Mouse (Mus musculus) heart, postnatal 4 days (tissue): ENCODE data around the gene Tra2a. TPM values are rescaled to one million over a fixed set of nuclear protein-coding genes. Genes with fewer than 3 reads are reported as not detected.
A peak's percentile ranks its signal among the peaks of the same experiment; 100 is the strongest.
"Not testable (repeated sequence)": the region's sequence is repeated elsewhere in the genome, so short reads cannot be mapped to it uniquely, and the experiment has no call there.

Experiments
- DNase-seq: peaks from one replicate; pipeline ENCODE4 v3.0.0; 2021
- total RNA-seq, 2 experiments: library from RNA; stranded (reverse); gene quantifications; 2 replicates each; pipeline ENCODE4 v1.2.3; 2021

Tra2a gene
- 10 to 100 TPM; 41.3 to 49.4 TPM for total RNA-seq

DNA sequence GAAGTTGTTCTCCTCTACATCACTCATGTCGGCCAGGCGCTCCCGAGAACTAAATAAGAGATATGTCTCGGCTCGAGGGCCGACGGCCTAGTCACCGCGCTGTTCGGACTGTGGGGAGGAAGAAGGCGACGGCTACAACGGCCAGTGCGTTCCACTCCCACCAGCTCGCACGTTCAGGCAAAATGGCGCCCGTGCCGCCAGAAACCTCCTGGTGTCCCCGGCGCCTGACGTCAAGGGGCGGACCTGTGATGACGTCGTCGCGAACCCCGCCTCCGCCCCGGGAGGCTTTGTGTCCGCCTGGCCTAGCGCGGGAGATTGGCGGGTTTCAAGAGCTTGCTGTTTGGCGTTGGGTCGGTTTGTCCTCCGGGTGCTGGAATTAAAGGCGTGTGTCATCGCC lies at the start of gene Tra2a:
Tra2a (minus strand) TSS at position 187 of the 397 bp plus-strand sequence.
- peak; percentile 98 for DNase-seq

DNA sequence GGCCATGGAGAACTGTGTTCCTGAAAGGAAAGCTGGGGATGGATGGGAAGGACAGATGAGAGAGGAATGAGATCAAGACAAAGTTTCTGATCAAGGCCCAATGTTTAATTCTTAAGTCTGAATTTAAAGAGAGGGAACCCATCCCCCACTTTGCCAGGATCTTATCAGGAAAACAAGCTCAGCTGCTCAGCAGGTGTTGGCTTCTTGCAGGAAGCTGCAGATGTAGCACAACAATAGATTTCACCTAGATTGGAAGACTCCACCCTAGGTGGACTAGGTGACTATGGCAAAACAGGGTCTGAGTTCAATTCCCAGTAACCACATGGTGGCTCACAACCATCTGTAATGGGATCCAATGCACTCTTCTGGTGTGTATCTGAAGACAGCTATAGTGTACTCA lies 34.5 kb upstream of the Tra2a start:
- DNase-seq: no peak

DNA sequence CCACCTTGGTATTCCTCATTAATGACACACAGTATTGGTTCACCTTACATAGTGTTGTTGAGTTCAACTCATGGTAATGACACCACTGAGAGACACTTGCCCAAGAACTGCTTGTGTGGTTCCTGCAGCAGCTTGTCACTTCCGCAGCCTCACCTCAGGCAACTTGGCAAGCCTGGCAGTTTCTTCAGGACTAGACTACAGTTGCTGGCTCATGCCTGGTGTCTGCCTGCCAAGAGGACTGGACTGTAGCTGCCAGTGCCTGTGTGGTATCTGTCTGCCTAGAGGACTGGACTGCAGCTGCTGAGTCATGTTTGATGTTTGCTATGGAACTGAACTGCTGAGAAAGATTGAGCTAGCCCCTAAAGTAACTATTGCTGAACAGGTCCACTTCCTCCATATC lies 18.3 kb upstream of the Tra2a start:
- DNase-seq: peak; percentile 63

DNA sequence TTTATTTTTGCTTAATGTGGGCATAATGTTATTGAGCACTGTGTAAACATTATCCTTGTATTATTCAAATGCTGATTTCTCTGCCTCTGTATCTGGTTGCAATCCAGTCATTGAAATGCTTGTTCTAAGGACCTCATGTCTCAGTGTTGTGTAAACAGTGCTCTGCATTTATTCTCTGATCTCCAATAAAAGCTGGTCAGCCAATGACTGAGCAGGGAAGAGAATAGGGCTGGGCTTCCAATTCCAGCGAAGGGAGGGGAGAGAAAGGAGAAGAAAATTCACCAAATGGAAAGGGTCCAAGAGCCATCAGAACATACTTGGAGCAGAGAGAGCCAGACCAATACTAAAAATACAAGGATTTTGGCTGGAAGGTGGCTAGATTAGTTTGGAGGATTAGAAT lies 17.1 kb upstream of the Tra2a start:
- no peak for DNase-seq

DNA sequence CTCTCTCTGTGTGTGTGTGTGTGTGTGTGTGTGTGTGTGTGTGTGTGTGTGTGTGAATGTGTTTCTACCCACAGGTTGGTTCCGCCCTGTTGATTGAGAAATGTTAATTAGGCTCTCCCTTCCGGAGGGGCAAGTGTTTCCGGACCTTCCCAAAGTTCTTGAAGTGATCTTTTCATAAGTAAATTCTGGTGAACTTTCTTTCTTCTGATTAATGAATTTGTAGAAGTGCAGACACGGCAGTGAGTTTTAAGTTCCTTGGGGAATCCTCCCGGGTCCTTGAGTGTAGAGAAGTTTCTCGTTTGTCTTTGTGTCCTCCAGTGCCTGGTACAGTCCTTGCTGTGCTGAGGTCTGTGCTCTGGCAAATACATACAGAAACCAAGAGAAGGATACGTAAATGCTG lies 11.5 kb upstream of the Tra2a start:
- no peak for DNase-seq

DNA sequence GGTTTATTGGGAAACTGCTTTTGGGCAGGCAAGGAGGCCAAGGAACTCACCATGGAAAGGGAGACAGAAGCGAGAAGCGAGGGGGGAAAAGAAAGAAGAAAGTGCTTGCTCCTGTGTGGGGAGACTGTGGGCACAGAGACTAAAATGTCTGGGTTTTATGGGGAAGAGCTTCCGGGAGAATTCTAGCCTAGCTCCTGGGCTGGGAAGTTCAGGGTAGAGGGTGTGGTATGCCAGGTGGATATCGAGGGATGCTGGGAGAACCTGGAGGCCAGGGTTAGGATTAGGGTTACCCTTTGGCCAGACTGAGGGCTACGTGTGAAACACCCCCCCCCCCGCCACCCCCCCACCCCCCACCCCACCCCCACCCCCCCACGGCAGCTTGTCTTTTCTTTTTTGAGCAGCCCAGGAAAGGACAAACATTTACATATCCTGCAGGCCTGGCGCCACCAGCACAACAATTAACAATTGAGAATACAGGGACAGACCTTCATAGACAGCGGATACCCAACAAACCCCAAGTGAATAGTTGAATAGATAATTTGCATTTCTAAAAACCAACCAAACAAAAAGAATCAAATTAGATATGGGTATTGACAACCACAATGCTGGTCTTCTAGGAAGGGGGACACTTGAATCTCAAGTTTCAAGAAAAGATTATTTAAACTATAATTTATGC lies 10.7 kb upstream of the Tra2a start:
- DNase-seq: no peak

DNA sequence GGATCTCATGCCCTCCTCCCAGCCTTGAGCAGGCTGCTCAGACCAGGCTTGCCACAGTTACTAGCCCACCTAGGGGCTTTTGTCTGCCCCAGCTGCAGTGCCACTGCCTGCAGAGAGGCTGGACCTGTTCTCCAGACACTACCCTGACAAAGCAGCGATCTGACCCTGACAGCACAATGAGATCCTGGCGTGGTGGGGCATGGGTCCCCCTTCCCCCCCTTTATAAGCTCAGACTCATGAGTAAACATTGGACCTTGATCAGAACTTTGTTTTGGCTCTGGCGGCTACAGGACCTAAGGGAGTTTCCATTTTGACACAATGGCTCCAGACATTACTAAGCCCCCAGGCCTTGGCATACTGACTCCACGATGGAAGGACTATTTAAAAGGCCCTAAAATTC lies 10.1 kb upstream of the Tra2a start:
- no peak for DNase-seq

DNA sequence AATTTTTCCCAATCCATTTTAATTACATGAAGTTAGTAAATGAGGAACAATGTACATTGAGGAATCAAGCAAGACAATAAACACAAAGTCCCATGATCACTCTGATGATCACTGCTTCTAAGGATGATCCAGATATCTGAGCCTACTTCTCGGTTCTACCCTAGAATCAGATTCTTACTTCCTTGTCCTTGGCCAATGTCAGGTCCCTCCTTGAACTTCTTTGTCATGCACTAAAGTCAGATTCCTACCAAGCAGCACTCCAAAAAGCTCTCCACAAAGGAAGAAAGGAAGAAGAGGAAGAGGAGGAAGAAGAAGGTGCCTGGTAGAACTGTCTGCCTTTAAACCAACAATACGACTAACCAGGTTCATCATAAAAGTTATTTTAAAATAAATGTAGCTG lies 9.0 kb upstream of the Tra2a start:
- DNase-seq: no peak

DNA sequence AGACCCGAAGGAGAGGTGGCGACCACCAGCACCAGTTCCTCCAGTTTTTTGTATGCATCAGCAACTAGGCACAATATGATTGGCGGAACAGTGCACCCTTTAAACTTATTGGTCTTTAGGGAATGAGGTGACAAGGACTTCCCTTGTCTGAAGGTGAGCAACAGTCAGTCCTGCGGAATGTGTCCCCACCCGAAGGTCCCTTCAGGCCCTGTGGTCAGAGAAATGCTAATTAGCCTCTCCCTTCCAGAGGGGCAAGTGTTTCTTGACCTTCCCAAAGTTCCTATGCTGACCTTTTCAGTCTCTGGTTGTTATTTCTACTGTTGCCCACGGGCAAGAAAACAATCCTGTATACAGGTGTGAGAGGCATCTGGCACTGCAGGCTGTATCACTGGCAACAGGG lies 8.0 kb upstream of the Tra2a start:
- DNase-seq: no peak

DNA sequence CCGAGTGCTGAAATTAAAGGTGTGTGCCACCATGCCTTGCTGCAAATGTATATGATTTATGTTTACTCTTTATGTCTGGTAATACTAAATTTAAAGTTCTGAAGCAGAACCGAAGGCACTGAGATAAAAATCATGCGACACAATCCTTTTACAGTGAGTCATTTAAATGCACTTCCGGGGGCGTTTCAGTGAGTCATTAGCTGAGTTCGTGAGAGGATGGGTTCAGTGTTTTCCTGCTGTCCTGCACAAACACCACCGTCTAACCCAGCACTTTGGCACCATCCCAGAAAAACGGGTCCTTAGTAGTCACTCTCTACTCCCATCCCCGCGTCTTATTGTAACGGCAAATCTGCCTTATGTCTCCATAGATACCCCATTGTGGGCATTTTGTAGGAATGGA lies 6.1 kb upstream of the Tra2a start:
- DNase-seq: peak; percentile 7

DNA sequence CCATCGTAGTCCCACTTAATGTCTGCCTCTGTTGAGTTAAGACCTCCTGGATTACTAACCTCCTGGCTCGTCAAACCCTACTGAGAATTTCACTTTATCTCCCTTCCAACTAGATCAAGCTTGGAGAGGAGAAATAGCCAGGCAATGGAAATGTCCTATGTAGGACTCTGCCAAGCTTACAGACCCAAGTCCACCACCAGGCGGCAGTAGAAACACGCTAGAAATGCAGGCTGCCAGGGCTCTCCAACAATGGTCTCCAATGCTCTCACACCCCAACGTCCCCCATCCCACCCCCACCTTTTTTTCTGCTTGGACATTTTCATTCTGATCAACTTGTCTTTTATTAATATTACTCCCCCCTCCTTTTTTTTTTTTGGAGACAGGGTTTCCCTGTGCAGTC lies 5.4 kb upstream of the Tra2a start:
- DNase-seq: peak; percentile 88

DNA sequence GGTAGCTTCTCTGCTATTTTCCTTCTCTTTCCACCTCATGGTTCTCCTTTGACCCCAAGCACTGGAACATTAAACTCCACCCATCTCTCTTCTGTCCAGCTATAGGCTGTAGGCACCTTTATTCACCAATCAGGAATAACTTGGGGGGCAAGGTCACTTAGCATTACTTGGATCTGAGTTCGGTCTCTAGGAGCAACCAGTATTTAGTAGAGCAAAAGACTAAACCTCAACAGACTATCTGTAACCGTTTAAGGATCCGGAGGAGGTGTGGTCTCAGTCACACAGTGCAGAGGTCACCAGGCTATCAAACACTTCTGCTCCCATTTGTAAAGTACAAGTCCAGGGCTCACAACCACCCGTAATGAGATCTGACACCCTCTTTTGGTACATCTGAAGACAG lies 3.9 kb upstream of the Tra2a start:
- DNase-seq: no peak

DNA sequence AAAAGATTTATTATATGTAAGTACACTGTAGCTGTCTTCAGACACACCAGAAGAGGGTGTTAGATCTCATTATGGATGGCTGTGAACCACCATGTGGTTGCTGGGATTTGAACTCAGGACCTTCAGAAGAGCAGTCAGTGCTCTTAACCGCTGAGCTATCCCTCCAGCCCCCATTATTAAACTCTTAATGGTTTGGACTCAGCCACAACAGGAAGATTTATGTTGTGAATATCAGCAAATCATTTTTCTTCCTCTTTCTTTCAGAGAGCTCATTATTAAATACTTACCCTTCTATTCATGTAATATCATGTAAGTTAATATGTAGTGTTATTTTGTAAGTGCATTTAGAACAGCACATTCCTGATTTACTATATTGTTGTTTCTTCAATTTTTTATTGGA lies 1.4 kb upstream of the Tra2a start:
- not testable (repeated sequence) for DNase-seq

DNA sequence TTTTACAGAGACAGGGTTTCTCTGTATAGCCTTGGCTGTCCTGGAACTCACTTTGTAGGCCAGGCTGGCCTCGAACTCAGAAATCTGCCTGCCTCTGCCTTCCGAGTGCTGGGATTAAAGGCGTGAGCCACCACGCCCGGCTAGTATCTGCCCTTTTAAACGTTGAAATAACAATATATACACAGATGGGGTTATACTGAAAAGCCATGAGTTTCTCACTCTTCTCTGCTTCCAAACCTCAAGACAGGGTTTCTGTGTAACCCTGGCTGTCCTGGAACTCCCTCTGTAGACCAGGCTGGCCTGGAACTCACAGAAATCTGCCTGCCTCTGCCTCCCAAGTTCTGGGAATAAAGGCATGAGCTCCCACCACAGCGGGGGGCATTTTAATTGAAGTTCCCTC lies 613 bp upstream of the Tra2a start:
- DNase-seq: not testable (repeated sequence)

DNA sequence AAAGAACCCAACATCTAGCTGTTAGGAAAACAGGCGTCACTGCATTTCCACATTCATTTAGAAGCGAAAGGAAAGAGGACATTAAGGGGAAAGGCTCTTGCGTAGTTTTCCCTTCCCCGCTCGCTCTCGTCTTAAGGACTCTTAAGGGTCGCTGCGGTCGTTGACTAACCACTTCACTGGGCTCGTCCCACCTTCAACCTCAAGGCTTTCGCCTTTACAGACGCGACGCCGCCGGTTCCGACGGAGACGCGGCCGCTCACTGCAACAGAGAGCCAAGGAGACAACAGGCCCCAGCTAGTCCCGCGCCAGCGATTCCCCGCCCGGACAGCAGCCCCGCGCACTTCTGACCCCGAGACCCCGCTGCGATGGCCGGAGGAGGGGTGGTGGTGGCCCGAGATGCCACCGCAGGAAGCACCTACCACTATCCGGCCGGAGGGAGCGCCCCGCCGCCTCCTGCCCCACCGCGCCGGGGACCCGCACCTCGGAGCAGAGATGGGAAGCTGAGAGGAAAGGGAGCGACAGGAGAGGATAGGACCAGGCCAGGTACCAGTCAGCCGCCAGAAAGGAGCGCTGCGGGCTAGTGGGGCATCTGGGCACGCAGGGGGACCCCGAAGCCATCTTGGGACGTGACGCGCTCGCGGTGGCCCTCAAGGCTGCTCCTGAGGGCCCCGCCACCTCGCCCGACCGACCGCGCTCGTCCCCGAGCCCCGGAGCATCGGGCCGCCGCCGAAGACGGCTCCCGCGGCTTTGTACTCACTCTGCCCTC lies 569 bp downstream of the Tra2a start:
- peak; percentile 51 for DNase-seq

DNA sequence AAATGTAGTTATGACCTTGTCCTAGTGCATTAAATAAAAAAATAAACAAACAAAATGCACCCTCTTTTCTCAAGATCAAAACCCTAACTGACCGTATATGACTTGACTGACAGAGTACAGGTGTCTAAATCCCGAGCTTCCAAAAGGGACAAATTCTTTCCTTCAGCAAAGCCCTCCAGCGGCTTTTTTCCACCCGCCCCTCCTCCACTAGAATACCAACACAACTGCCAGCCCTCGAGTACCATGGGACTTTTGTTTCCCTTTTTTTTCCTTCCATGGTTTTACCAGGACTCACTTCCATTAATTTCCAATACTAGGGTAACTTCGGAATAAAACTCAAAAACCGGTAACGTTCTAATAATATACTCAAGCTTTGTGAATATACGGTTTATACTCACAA lies 1.4 kb downstream of the Tra2a start:
- peak; percentile 19 for DNase-seq

DNA sequence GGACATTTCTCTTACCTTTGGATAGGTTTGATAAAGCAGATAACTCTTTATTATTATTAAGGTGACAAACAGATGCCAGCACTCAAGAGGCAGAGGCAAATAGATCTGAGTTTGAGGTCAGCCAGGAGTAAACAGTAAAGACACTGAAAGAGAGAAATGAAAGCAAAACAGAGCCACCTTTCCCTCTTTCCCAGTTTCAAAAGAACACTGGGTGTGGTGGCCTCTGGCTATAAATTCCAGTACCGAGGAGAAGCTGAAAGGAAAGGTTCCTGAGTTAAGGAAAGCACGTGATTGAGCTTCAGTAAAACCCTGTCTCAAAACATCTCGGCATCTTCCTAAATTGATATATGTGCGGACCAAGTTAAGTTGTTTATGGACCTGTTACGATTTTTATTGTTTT lies 4.1 kb downstream of the Tra2a start:
- no peak for DNase-seq

DNA sequence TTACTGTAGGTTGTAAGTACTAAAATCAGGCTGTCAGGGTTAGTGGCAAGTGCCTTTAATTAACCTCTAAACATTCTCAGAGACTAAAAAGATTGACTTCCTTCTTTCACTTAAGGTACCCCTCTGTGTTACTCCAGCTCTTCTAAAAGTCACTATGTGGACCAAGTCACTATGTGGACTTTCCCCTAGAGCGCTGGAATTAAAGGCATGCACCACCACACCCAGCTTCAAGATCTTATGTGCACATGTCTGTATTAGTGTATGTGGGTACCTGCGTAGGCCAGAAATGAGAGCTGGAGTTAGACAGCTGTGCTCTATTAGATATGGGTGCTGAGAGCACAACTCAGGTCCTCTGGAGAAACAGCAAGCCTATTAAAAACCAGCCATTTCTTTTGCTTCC lies 6.0 kb downstream of the Tra2a start:
- no peak for DNase-seq

DNA sequence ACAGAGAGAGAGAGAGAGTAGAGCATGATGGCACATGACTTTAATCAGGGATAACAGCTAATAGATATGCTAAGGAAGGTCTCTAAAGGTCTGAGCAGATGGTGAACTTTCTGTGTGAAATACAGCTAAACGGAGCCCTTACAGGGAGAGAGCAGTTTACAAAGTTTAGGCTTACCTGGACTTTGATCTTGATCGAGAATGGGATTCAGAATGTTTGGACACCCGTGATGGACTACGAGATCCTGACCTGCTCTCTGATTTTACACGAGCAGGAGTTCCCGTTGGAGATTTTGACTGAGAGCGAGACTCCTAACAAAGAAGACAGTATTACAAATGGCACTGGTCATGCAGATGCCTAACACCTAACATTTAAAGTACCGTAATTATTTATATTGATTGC lies 11.6 kb downstream of the Tra2a start:
- DNase-seq: no peak

DNA sequence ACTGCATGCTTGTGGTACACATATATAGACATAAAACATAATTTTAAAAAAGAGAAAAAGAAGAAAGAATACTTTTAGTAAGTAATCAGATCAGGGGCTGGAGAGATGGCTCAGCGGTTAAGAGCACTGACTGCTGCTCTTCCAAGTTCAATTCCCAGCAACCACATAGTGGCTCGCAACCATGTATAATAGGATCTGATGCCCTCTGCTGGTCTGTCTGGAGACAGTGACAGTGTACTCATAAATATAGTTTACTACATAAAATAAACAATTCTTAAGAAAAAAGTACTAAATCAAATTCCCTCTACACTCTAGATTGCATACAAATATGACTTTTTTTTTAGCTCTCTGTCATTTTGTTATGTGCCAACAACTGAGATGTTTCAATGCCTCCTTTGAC lies 12.6 kb downstream of the Tra2a start:
- no peak for DNase-seq

DNA sequence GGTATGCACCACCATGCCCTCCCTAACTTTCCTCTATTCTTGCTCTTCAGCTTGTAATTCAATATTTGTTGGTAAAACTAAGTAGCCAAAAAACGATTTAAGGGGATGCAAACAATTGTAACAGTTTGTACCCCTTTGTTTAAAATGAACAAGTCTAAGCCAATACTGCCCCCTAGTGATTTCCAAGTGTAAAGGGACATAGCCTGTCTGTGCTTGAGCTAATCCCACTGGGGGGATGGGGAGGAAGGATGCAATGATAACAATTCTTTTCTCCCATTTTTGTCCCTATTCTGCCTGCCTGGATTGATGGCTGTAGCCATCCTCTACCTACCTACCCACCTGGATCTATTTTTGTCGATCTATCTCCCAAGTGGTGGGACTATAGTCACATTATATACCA lies 16.6 kb downstream of the Tra2a start:
- DNase-seq: no peak

DNA sequence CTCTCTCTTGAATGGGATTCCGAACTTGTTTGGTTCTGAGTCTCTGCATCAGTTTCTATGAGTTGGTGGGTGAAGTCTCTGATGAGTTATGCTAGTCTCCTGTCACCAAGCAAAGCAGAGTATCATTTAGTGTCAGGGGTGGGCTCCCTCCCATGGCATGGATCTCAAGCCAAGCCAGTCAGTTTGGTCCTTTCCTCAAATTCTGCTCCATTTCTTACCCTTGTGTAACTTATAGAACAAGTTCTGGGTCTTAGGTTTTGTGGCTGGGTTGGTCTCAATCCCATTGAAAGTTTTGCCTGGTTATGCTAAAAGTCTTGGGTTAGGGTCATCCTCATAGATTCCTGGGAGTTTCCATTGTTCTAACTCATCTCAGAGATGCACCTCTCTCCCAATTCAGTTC lies 21.5 kb downstream of the Tra2a start:
- DNase-seq: no peak

DNA sequence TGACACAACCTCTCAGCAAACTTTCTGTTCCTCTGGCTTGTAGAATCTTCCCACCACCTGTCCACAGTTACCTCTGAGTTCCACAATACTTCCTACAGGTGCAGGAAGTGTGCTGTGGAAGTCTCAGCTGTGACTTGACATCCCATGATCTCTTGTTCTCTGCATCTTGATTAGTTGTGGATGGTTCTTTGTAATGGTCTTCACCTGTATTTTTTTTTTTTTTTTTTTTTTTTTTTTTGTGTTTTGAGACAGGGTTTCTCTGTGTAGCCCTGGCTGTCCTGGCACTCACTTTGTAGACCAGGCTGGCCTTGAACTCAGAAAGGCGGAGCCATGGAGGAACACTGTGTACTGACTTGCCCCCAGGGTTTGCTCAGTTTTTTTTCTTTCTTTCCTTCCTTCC lies 22.3 kb downstream of the Tra2a start:
- no peak for DNase-seq

DNA sequence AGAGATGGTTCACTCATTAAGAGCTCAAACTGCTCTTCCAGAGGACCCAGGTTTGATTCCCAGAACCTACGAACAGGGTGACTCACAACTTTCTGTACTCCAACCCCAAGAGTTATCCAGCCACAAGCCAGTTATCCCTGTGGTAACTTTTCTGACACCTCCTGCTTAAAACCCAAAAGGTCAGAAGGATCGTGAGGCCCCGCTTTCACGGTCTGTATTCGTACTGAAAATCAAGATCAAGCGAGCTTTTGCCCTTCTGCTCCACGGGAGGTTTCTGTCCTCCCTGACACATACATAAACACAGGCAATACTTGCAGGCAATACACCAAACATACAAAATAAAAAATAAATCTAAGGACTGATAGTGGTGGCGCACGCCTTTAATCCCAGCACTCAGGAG lies 27.5 kb downstream of the Tra2a start:
- peak; percentile 100 for DNase-seq

DNA sequence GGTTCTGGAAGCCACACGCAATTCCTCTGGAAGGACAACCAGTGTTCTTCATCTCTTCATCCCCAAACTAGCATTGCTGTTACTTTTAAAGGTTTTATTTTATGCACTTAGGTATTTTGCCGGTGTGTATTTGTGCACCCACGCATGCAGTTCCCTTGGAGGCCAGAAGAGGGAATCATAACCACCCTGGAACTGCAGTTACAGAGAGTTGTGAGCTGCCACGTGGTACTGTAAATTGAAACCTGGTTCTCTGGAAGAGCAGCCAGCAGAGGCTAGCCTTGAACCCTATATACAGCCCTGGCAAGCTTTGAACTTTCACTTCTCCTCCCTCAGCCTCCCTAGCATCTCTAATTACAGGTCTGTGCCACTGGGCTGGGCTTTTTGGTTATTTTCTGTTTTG lies 30.5 kb downstream of the Tra2a start:
- peak; percentile 17 for DNase-seq
